9 mouse cellular contexts compared by ENCODE assay signal in genomic region chr7:68275838-68276731, GRCm38 (mm10). TPM values are rescaled to one million over a fixed set of nuclear protein-coding genes. Genes with fewer than 3 reads are reported as not detected.
DNase-seq lines count a peak whose midpoint lies in the region; ATAC-seq lines count a peak whose summit lies in the region.
"Had no signal": no experiment of that assay in that cellular context is flagged by ENCODE, and none has a peak within 500 bp of the region (broad histone marks: within the 10 kb centered on the region; RNA-seq: fewer than 3 reads in every experiment).

No protein-coding gene starts in this region.

- H3K27me3 ChIP-seq in forebrain, embryonic 14.5 days (replicated peaks; ENCODE audit: control insufficient read depth, insufficient read depth, low read length), result peaks cover 7% of the 10 kb centered on the region; the same call in 1 of the 2 replicates
- peaks cover 59% of the 10 kb centered on the region for H3K27me3 ChIP-seq in midbrain, embryonic 10.5 days (ENCODE audit: low read depth, poor library complexity, severe bottlenecking)

- no peaks in the 10 kb centered on the region for H3K9me3 ChIP-seq in forebrain, embryonic 14.5 days (replicated peaks; ENCODE audit: control insufficient read depth, low read length)
- H3K9me3 ChIP-seq in midbrain, embryonic 10.5 days (replicated peaks), result no peaks in the 10 kb centered on the region

- peak; percentile 90 for DNase-seq in CD4-positive helper T cell, adult 2 months (ENCODE audit: low read depth, low spot score)
- DNase-seq in CD8-positive naive resting alpha-beta T cell, adult 2 months (ENCODE audit: low read depth in 2 of 2, low spot score in 2 of 2), result peak; percentile 67 to 73
- no peak for DNase-seq in forebrain, embryonic 14.5 days (ENCODE audit: low spot score)
- DNase-seq in kidney, postnatal 14 days, result peak; percentile 37
- DNase-seq in midbrain, embryonic 10.5 days (ENCODE audit: low spot score), result peak; percentile 34
- DNase-seq in thymus, postnatal 0 days (ENCODE audit: low spot score), result peak; percentile 82
- DNase-seq in cerebellum, adult 11-12 months, result no peak
- DNase-seq in frontal cortex, postnatal 25 days (ENCODE audit: low spot score in 2 of 2), result no peak

- H3K4me2 ChIP-seq in forebrain, embryonic 14.5 days (ENCODE audit: low read length), result peak overlapping the region; percentile 55

- peak overlapping the region; percentile 25 for H3K4me3 ChIP-seq in forebrain, embryonic 14.5 days (ENCODE audit: low read depth, low read length)
- peak overlapping the region; percentile 54 for H3K4me3 ChIP-seq in midbrain, embryonic 10.5 days

- ATAC-seq in forebrain, embryonic 14.5 days, result 0 out of 2 replicates have a peak, but pooled peaks have one; percentile 12

- peaks cover 9% of the 10 kb centered on the region for H3K4me1 ChIP-seq in forebrain, embryonic 14.5 days (ENCODE audit: control insufficient read depth, insufficient read depth, low read length)
- peaks cover 15% of the 10 kb centered on the region for H3K4me1 ChIP-seq in midbrain, embryonic 10.5 days

- H3K9ac ChIP-seq in forebrain, embryonic 14.5 days (ENCODE audit: low read length), result peak overlapping the region; percentile 25

- 4% methylated on average over 30 of the region's 36 CpGs for WGBS in forebrain, embryonic 14.5 days
- WGBS in midbrain, embryonic 10.5 days, result 3% methylated on average over 36 of the region's 36 CpGs

- no peak overlapping the region for H3K27ac ChIP-seq in forebrain, embryonic 14.5 days (ENCODE audit: low read depth, low read length)
- H3K27ac ChIP-seq in midbrain, embryonic 10.5 days (replicated peaks), result peak overlapping the region; percentile 46; the same call in 1 of the 2 replicates

- H3K36me3 ChIP-seq in forebrain, embryonic 14.5 days (ENCODE audit: control insufficient read depth, insufficient read depth, low read length), result no peaks in the 10 kb centered on the region
- no peaks in the 10 kb centered on the region for H3K36me3 ChIP-seq in midbrain, embryonic 10.5 days

RNA-seq across cellular contexts. Expression of gene Fam169b, which starts 2.4 kb away (rescaled TPM):
- 0.10 and 0.11 TPM in 2 replicates for polyA plus RNA-seq in forebrain, embryonic 14.5 days (2014; fragmentation: Nextera tagmentation; extraction: Ambion mirVana)
- polyA plus RNA-seq in midbrain, embryonic 10.5 days (2016; fragmentation: Nextera tagmentation; extraction: Ambion mirVana), result 0.26 and 0.30 TPM in 2 replicates
- 40.0 and 43.5 TPM in 2 replicates for polyA plus RNA-seq in thymus, postnatal 0 days (2015; fragmentation: Nextera tagmentation; extraction: Ambion mirVana)

RNA-seq across cellular contexts. Expression of gene Pgpep1l, which starts 12.1 kb away (rescaled TPM):
- polyA plus RNA-seq in forebrain, embryonic 14.5 days (2014; fragmentation: Nextera tagmentation; extraction: Ambion mirVana), result not detected in 2 replicates
- polyA plus RNA-seq in midbrain, embryonic 10.5 days (2016; fragmentation: Nextera tagmentation; extraction: Ambion mirVana), result not detected in 2 replicates
- polyA plus RNA-seq in thymus, postnatal 0 days (2015; fragmentation: Nextera tagmentation; extraction: Ambion mirVana), result 0.57 and 0.68 TPM in 2 replicates
- polyA plus RNA-seq: large intestine, adult 2 months had no signal

Comparison
In these comparisons a context has a peak if more than half of its experiments do, and no peak if none do; other contexts are left out.
1. DNase-seq: peak in CD4-positive helper T cell, adult 2 months (single experiment), CD8-positive naive resting alpha-beta T cell, adult 2 months (2 of 2), kidney, postnatal 14 days (single experiment), midbrain, embryonic 10.5 days (single experiment) and thymus, postnatal 0 days (single experiment); none in forebrain, embryonic 14.5 days (single experiment), cerebellum, adult 11-12 months (single experiment) and frontal cortex, postnatal 25 days (0 of 2).
2. RNA of gene Fam169b, which starts 2.4 kb away (polyA plus RNA-seq): 40.0 to 43.5 TPM in thymus, postnatal 0 days; 0.26 to 0.30 TPM in midbrain, embryonic 10.5 days and 0.10 to 0.11 TPM in forebrain, embryonic 14.5 days; every median in the first group is over 10 times any median in the second.